Mouse (Mus musculus): Measurements from ENCODE around the gene Gm4744. TPM values are rescaled to one million over a fixed set of nuclear protein-coding genes. Genes with fewer than 3 reads are reported as not detected.
"Not testable (repeated sequence)": the region's sequence is repeated elsewhere in the genome, so short reads cannot be mapped to it uniquely, and the experiment has no call there.

Gm4744 gene
- polyA plus RNA-seq (2015; fragmentation: Nextera tagmentation; extraction: Ambion mirVana) = not detected in 2 replicates

DNA sequence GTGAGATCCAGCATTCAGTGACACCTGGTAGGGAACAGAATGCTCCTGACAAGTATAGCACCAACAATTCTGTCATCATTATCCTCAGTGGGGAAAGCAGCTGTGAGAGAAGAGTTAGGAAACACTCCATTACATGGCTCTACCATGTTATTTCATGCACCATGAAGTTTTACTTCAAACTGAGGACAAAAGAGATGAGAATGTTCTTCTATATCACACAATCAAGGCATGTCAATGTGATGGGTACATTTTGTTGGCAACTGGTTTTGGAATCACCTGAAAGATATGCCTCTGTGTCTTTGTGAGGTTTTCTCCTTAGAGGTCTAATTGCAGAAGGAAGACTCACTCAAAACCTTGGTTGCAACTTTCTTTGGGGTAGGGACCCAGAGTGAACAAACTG, at the start of gene Gm4744:
TSS of gene Gm4744 (minus strand) at position 101 of the 400 bp plus-strand sequence.
- Histone ChIP-seq H3K27me3 (ENCODE audit: control insufficient read depth, insufficient read depth, low read depth, low read length) (no peaks in the 10 kb centered on the region), H3K4me3 (ENCODE audit: low read depth, low read length) (no peak within 1 kb of the TSS), H3K9ac (ENCODE audit: low read depth, low read length) (no peak within 1 kb of the TSS), H3K4me1 (ENCODE audit: control insufficient read depth, insufficient read depth, low read length) (no peaks in the 10 kb centered on the region), H3K4me2 (ENCODE audit: low read length) (no peak within 1 kb of the TSS), H3K36me3 (ENCODE audit: control insufficient read depth, insufficient read depth, low read length) (no peaks in the 10 kb centered on the region), H3K27ac (ENCODE audit: low read length) (no peak within 1 kb of the TSS), H3K9me3 (replicated peaks; ENCODE audit: control insufficient read depth, low read length, poor library complexity, severe bottlenecking) (no peaks in the 10 kb centered on the region)
- no peak for ATAC-seq

DNA sequence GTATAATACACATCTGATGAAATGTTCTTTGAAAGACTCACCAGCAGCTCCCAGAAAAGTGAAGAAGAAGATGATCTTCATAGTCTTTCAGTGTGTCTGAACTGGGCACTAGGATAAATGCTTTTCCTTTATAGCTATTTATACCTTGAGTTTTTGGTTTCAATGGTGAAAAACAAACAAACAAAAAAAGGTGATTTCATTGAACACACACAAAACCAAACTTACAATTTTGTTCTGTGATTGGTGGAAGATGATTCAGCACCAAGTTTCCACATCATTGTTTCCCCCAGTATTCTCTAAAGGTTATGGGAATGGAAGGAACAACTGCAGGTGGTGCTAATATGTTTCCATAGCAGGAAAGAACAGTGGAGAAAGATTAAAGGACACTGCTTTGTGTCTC, 47.7 kb upstream of the Gm4744 start, which contains the start of gene Gm2663:
TSS of gene Gm2663 (minus strand) at position 101 of the 400 bp plus-strand sequence.
- H3K4me1 ChIP-seq (ENCODE audit: control insufficient read depth, insufficient read depth, low read length); H3K36me3 ChIP-seq (ENCODE audit: control insufficient read depth, insufficient read depth, low read length); H3K27me3 ChIP-seq (ENCODE audit: control insufficient read depth, insufficient read depth, low read depth, low read length); H3K9ac ChIP-seq (ENCODE audit: low read depth, low read length); H3K9me3 ChIP-seq (replicated peaks; ENCODE audit: control insufficient read depth, low read length, poor library complexity, severe bottlenecking); H3K4me2 ChIP-seq (ENCODE audit: low read length); ATAC-seq; H3K4me3 ChIP-seq (ENCODE audit: low read depth, low read length); H3K27ac ChIP-seq (ENCODE audit: low read length): not testable (repeated sequence)

DNA sequence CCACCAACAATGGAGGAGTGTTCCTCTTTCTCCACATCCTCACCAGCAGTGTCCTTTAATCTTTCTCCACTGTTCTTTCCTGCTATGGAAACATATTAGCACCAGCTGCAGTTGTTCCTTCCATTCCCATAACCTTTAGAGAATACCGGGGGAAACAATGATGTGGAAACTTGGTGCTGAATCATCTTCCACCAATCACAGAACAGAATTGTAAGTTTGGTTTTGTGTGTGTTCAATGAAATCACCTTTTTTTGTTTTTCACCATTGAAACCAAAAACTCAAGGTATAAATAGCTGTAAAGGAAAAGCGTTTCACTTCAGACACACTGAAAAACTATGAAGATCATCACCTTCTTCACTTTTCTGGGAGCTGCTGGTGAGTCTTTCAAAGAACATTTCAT, 12.8 kb upstream of the Gm4744 start, which contains the start of gene 1810009J06Rik:
TSS of gene 1810009J06Rik (plus strand) at position 301 of the 400 bp plus-strand sequence.
- 93% methylated on average over 2 of the region's 2 CpGs for WGBS
- not testable (repeated sequence) for H3K4me2 ChIP-seq (ENCODE audit: low read length); H3K4me3 ChIP-seq (ENCODE audit: low read depth, low read length); H3K9me3 ChIP-seq (replicated peaks; ENCODE audit: control insufficient read depth, low read length, poor library complexity, severe bottlenecking); H3K27ac ChIP-seq (ENCODE audit: low read length); H3K9ac ChIP-seq (ENCODE audit: low read depth, low read length); H3K27me3 ChIP-seq (ENCODE audit: control insufficient read depth, insufficient read depth, low read depth, low read length); H3K36me3 ChIP-seq (ENCODE audit: control insufficient read depth, insufficient read depth, low read length); H3K4me1 ChIP-seq (ENCODE audit: control insufficient read depth, insufficient read depth, low read length); ATAC-seq

DNA sequence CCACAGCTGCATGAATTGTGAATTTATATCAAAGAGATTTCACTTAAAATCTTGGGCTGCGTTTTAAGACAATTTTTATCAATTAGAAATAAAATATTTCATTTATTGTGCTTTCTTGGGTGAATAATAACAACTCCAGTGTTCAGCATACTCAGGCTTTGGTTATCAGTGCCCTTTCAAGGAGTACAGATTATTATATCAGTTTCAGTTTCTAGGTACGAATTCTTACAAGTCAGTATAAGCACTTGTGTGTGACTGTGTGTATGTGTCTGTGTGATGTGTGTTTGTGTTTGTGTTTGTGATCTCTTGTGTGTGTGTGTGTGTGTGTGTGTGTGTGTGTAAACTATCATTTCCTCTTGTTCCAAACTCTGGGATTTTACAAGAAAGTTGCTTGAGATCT, 2.0 kb upstream of the Gm4744 start:
- 65% methylated on average over 2 of the region's 2 CpGs for WGBS
- Histone ChIP-seq H3K27ac (ENCODE audit: low read length) (no peak overlapping the region), H3K9ac (ENCODE audit: low read depth, low read length) (no peak overlapping the region), H3K4me2 (ENCODE audit: low read length) (no peak overlapping the region), H3K4me1 (ENCODE audit: control insufficient read depth, insufficient read depth, low read length) (no peaks in the 10 kb centered on the region), H3K27me3 (ENCODE audit: control insufficient read depth, insufficient read depth, low read depth, low read length) (no peaks in the 10 kb centered on the region), H3K9me3 (replicated peaks; ENCODE audit: control insufficient read depth, low read length, poor library complexity, severe bottlenecking) (no peaks in the 10 kb centered on the region), H3K4me3 (ENCODE audit: low read depth, low read length) (no peak overlapping the region), H3K36me3 (ENCODE audit: control insufficient read depth, insufficient read depth, low read length) (no peaks in the 10 kb centered on the region)
- ATAC-seq = no peak

DNA sequence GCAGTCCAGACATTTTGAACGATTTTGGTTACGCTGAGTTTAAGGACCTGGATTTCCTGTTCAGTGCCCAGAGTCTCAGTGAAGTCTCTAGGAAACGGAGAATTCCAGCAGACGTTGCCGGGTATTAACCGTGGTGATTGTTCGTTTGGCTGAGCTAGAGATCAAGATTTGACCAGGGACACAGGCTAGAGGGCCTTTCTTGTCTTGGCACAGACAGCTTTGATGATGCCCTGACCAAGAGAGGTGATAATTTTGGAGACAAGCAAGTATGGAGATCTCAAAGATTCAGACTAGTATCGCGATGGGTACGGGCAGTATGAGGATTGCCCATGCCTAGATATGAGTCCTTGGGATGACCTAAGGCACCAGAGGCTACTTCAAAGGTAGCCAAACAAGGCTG, 11.2 kb downstream of the Gm4744 start, which contains the start of gene 1700074P13Rik:
TSS of gene 1700074P13Rik (minus strand) at position 101 of the 400 bp plus-strand sequence.
- H3K27ac ChIP-seq (ENCODE audit: low read length) = no peak within 1 kb of the TSS
- 93% methylated on average over 10 of the region's 10 CpGs for WGBS
- no peaks in the 10 kb centered on the region for H3K9me3 ChIP-seq (replicated peaks; ENCODE audit: control insufficient read depth, low read length, poor library complexity, severe bottlenecking)
- ATAC-seq = no peak
- H3K27me3 ChIP-seq (ENCODE audit: control insufficient read depth, insufficient read depth, low read depth, low read length) = no peaks in the 10 kb centered on the region
- no peak within 1 kb of the TSS for H3K4me2 ChIP-seq (ENCODE audit: low read length)
- H3K36me3 ChIP-seq (ENCODE audit: control insufficient read depth, insufficient read depth, low read length) = no peaks in the 10 kb centered on the region
- H3K4me3 ChIP-seq (ENCODE audit: low read depth, low read length) = no peak within 1 kb of the TSS
- no peaks in the 10 kb centered on the region for H3K4me1 ChIP-seq (ENCODE audit: control insufficient read depth, insufficient read depth, low read length)
- H3K9ac ChIP-seq (ENCODE audit: low read depth, low read length) = no peak within 1 kb of the TSS

DNA sequence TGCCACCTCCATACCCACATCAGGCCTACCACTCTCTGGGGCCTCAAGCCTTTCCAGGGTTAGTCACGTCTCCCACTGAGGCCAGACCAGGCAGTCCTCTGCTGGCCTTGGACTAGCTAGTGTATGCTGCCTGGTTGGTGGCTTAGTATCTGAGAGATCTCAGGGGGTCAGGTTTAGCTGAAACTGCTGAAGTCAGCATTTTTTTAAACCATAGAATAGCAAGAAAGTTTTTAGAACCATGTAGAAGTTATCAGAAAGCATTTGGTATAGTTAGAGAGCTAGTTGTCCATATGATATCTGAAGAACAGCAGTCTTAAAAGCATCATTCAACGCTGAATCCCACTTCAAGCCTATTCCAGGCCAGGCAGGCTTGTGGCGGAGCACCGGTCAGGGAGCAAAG, 31.7 kb downstream of the Gm4744 start:
- Histone ChIP-seq H3K4me3 (ENCODE audit: low read depth, low read length) (no peak overlapping the region), H3K9ac (ENCODE audit: low read depth, low read length) (no peak overlapping the region), H3K36me3 (ENCODE audit: control insufficient read depth, insufficient read depth, low read length) (no peaks in the 10 kb centered on the region), H3K27ac (ENCODE audit: low read length) (no peak overlapping the region), H3K27me3 (ENCODE audit: control insufficient read depth, insufficient read depth, low read depth, low read length) (no peaks in the 10 kb centered on the region), H3K9me3 (replicated peaks; ENCODE audit: control insufficient read depth, low read length, poor library complexity, severe bottlenecking) (no peaks in the 10 kb centered on the region), H3K4me2 (ENCODE audit: low read length) (no peak overlapping the region), H3K4me1 (ENCODE audit: control insufficient read depth, insufficient read depth, low read length) (no peaks in the 10 kb centered on the region)
- 89% methylated on average over 4 of the region's 4 CpGs for whole genome bisulfite sequencing
- ATAC-seq = no peak

DNA sequence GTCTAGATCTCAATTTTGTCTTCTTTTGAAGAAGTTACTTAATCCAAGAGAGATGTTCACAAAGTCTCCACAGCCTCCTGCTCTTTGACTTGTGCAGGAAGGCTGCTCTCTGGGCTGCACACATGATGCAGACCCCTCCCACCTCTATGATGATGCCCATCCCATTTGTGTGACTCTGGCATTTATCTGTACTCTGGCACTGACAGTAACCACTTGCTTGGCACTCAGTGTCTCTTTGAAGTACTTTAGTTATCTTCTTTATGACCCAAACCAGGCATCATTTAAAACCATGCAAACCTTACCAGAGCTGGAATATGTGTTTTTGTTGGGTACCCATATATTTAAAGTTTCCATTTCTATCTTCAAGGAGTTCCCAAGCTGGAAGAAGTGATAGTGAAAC, 51.4 kb downstream of the Gm4744 start, which contains the start of gene Prss58:
TSS of gene Prss58 (minus strand) at position 101 of the 400 bp plus-strand sequence.
- H3K27me3 ChIP-seq (ENCODE audit: control insufficient read depth, insufficient read depth, low read depth, low read length) = no peaks in the 10 kb centered on the region
- no peak within 1 kb of the TSS for H3K4me3 ChIP-seq (ENCODE audit: low read depth, low read length)
- no peak within 1 kb of the TSS for H3K27ac ChIP-seq (ENCODE audit: low read length)
- no peak within 1 kb of the TSS for H3K9ac ChIP-seq (ENCODE audit: low read depth, low read length)
- no peak within 1 kb of the TSS for H3K4me2 ChIP-seq (ENCODE audit: low read length)
- H3K36me3 ChIP-seq (ENCODE audit: control insufficient read depth, insufficient read depth, low read length) = no peaks in the 10 kb centered on the region
- H3K9me3 ChIP-seq (replicated peaks; ENCODE audit: control insufficient read depth, low read length, poor library complexity, severe bottlenecking) = no peaks in the 10 kb centered on the region
- no peaks in the 10 kb centered on the region for H3K4me1 ChIP-seq (ENCODE audit: control insufficient read depth, insufficient read depth, low read length)
- no peak for ATAC-seq

Other genes with a start within 250 kb of the Gm4744 start
- gene Moxd2, start 64.4 kb downstream of the Gm4744 start, polyA plus RNA-seq (2015; fragmentation: Nextera tagmentation; extraction: Ambion mirVana) = not detected in 2 replicates
- not detected in 2 replicates for gene Prss58, start 51.5 kb downstream of the Gm4744 start, polyA plus RNA-seq (2015; fragmentation: Nextera tagmentation; extraction: Ambion mirVana)
- gene 1700074P13Rik, start 11.3 kb downstream of the Gm4744 start, polyA plus RNA-seq (2015; fragmentation: Nextera tagmentation; extraction: Ambion mirVana) = not detected in 2 replicates
- gene 1810009J06Rik, start 12.9 kb upstream of the Gm4744 start, polyA plus RNA-seq (2015; fragmentation: Nextera tagmentation; extraction: Ambion mirVana) = not detected in 2 replicates
- gene Gm2663, start 47.6 kb upstream of the Gm4744 start, polyA plus RNA-seq (2015; fragmentation: Nextera tagmentation; extraction: Ambion mirVana) = not detected in 2 replicates
- gene 2210010C04Rik, start 83.6 kb upstream of the Gm4744 start, polyA plus RNA-seq (2015; fragmentation: Nextera tagmentation; extraction: Ambion mirVana) = not detected in 2 replicates

Measured in midbrain, embryonic 16.5 days (tissue).